Mouse (Mus musculus): Measurements from ENCODE around the gene Rusc2.

DNA sequence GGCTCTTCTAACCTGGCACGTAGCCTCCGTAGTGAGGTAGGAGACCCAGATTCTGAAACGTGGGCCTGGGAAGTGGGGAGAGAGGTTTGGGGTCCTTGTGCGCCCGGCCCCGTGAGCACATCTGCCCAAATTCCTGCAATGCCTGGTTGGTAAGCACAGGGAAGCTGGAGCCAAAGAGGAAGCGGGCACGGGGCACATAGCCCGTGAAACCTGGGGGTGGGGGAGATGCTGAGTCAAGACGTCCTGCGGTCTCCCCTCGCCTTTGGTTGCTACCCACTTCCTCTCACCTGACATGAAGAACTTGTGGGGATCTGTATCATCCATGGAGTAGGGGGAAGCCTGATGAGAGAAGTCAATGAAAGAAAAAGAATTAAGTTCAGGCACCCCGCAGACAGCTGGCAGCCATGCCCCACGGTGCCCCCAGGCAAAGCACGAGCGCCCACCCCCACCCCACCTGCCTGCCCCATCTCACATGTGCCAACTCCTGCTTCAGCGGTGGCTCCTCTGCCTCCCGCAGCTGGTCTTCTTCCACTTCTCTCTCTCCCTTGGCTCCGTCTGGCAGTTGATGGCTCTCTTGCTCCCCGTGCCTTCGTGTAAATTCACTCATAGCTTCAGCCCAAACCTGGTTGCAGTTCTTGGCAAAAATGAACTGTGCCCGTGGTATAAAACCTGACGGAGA, 45.9 kb downstream of the Rusc2 start:
- TF ChIP-seq POLR2A (IDR thresholded peaks at IDR 0.05; ENCODE audit: insufficient read depth, low read depth, low read length) (no peak), CTCF (IDR thresholded peaks at IDR 0.05; ENCODE audit: insufficient read depth, low read depth, low read length) (no peak)

All from olfactory bulb, adult 2 months (tissue).